Mouse (Mus musculus) small intestine, adult 2 months (tissue): ENCODE measurements around the gene Hnf4a. TPM values are rescaled to one million over a fixed set of nuclear protein-coding genes. Genes with fewer than 3 reads are reported as not detected.

Experiments
- H3K27ac ChIP-seq: fragments of 200-500 bp; 2 replicates; pipeline ENCODE4 v1.5.1; 2012; ENCODE audit warnings: low read depth, low read length, control low read depth, inconsistent platforms; ENCODE audit not compliant: insufficient read depth
- H3K27me3 ChIP-seq: fragments of 200-500 bp; 2 replicates; pipeline ENCODE4 v1.6.1; 2012; ENCODE audit warnings: mild to moderate bottlenecking, moderate library complexity, low read length, inconsistent platforms; ENCODE audit not compliant: control insufficient read depth, insufficient read depth
- H3K36me3 ChIP-seq: fragments of 200-500 bp; 2 replicates; pipeline ENCODE4 v1.6.1; 2012; ENCODE audit warnings: mild to moderate bottlenecking, low read length, control low read depth, inconsistent platforms; ENCODE audit not compliant: control insufficient read depth, insufficient read depth
- H3K4me1 ChIP-seq: fragments of 200-500 bp; 2 replicates; pipeline ENCODE4 v1.6.1; 2012; ENCODE audit warnings: low read length, inconsistent platforms, mixed read lengths; ENCODE audit not compliant: control insufficient read depth, insufficient read depth, insufficient read length
- H3K4me3 ChIP-seq: fragments of 200-500 bp; 2 replicates; pipeline ENCODE4 v1.5.1; 2012; ENCODE audit warnings: low read depth, mild to moderate bottlenecking, control low read depth, inconsistent platforms, low read length, moderate library complexity
- CTCF ChIP-seq: fragments of 200-500 bp; IDR thresholded peaks from 2 replicates; pipeline ENCODE4 v1.5.1; 2012; ENCODE audit warnings: low read depth, mild to moderate bottlenecking, control low read depth, inconsistent platforms, low read length, moderate library complexity, mixed read lengths; ENCODE audit not compliant: insufficient replicate concordance, insufficient read length; ENCODE audit errors: extremely low read depth
- POLR2A ChIP-seq: fragments of 200-500 bp; IDR thresholded peaks from 2 replicates; pipeline ENCODE4 v1.6.1; 2012; ENCODE audit warnings: low read depth, mild to moderate bottlenecking, control low read depth, inconsistent platforms, low read length, moderate library complexity
- WGBS: fragments of 180-500 bp; shearing (Covaris S2); methylation state at CpG from one replicate; pipeline ENCODE4 v1.1.7; 2018; 5-methylcytosine and 5-hydroxymethylcytosine counted together
- polyA plus RNA-seq: library from polyadenylated mRNA; depleted of rRNA; stranded (reverse); fragments of >200 nt; gene quantifications from 2 replicates; pipeline ENCODE4 v1.2.3, GENCODE M21; 2012

Gene Hnf4a
- polyA plus RNA-seq, 1 experiment = 397 TPM

DNA sequence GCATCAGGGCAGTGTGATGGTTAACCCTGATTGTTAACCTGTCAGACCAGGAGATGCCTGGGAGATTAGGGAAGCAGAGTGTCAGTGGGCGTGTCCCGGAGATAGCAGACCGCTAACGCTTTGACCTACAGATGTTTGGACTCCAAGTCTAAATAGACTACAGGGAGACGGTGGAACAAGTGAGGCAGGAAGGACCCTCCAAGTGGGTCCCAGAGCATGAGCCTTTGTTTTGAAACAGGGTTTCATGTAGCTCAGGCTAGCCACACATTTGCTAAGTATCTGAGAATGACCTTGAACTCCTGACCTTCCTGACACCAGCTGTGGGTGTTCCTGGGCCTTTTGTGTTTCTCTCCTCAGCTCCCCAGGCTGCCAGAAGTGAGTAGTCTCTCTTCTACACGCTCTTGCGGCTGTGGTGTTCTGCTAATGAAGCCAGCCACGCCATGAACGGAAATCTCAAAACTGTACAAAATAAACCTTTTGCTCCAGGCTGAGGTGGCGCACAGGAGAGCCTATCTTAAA is 43.3 kb upstream of the Hnf4a start:
- Histone ChIP-seq H3K4me3 (no peak overlapping the region), H3K27ac (no peak overlapping the region), H3K4me1 (peaks cover 9% of the 10 kb centered on the region), H3K36me3 (no peaks in the 10 kb centered on the region), H3K27me3 (peaks cover 6% of the 10 kb centered on the region)
- WGBS = 59% methylated on average over 10 of the region's 10 CpGs
- no peak for TF ChIP-seq CTCF
- TF ChIP-seq POLR2A = no peak

DNA sequence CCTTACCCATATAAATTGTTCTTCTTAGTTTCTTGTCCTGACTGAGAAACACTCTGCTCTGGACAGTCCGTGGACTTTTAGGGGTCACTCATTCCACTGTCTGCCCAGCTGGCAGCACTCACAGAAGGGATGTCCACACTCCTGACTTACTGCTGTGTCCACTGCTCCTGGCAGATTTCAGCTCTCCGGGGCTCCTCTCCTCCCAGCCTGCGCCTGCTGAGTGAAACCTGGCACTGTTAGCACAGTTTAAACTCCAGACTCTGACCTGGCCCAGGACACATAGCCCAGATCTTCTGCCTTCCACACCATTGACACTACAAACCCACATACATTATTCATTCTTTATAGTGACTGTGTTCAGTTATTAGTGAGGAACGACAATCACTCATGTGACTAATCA is 42.6 kb upstream of the Hnf4a start:
- Histone ChIP-seq H3K4me1 (peaks cover 4% of the 10 kb centered on the region), H3K27me3 (peaks cover 4% of the 10 kb centered on the region), H3K36me3 (peaks cover 4% of the 10 kb centered on the region; the same call in 1 of the 2 replicates), H3K4me3 (no peak overlapping the region), H3K27ac (no peak overlapping the region)
- 67% methylated on average over 4 of the region's 4 CpGs for whole genome bisulfite sequencing
- TF ChIP-seq POLR2A (no peak), CTCF (no peak)

DNA sequence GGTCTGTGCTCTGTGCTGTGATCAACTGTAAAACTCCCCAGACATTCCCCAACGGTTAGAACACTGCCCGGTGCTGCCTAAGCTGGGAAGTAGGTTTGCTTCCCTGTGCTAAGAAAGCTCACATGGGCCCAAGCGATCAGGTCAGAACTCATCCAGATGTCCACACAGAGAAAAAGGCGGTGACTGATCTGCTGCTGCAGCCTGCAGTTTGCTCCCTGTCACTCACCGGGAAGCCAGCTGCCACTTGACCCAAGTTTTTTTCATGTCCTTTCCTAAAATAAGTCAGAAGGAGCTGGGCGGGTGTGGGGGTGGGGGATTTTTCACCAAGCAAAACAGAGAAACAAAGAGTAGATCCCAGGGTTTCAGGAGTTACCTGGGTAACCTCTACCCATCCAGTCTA is 42.0 kb upstream of the Hnf4a start:
- no peak overlapping the region for H3K27ac ChIP-seq
- H3K36me3 ChIP-seq = peaks cover 10% of the 10 kb centered on the region
- WGBS = 79% methylated on average over 6 of the region's 6 CpGs
- H3K4me3 ChIP-seq = no peak overlapping the region
- no peaks in the 10 kb centered on the region; the same call in 1 of the 2 replicates for H3K4me1 ChIP-seq
- H3K27me3 ChIP-seq = no peaks in the 10 kb centered on the region
- TF ChIP-seq CTCF (no peak), POLR2A (no peak)

DNA sequence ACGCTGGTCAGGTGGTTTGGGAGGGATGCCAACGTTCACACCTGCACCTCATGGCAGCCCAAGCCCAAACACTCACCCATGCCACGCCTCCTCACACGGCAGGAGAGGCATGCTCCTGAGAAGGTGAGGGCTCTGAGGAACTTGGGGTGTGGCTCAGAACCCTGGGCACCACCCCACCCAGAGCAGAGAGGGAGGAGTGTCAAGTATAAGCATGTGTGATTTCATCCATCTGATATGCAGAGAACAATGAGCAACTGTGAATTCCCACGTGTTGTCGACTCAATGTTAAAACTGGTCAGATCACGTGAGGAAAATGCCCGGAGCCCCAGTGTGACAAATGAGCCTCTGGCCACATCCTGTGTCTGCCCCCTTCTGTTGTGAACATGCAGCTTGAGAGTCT is 39.8 kb upstream of the Hnf4a start:
- Histone ChIP-seq H3K36me3 (peaks cover 13% of the 10 kb centered on the region), H3K4me3 (no peak overlapping the region), H3K4me1 (peaks cover 2% of the 10 kb centered on the region; the same call in 1 of the 2 replicates), H3K27me3 (no peaks in the 10 kb centered on the region), H3K27ac (no peak overlapping the region)
- no peak for TF ChIP-seq POLR2A
- TF ChIP-seq CTCF = no peak
- WGBS = 29% methylated on average over 8 of the region's 8 CpGs

DNA sequence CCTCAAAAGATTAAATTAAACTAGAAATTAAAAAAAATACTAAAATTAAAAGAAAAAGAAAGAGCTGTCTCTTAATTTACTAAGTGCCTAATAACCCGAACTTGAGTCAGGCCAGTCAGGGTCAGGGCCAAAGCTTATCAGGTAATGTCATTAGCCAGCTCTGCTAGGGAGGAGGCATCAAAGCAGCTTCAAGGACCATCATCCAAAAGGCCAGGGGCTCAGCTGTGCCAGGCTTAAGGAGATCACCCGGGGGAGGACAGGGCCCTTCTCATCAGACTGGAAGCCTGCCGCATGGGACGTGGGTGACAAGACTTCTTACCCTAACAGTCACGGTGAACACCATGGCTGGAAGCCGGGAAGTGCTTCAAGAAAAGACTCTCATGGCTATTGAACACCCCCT is 39.0 kb upstream of the Hnf4a start:
- Histone ChIP-seq H3K4me3 (no peak overlapping the region), H3K27me3 (no peaks in the 10 kb centered on the region), H3K4me1 (peaks cover 3% of the 10 kb centered on the region; the same call in 1 of the 2 replicates), H3K27ac (no peak overlapping the region), H3K36me3 (peaks cover 13% of the 10 kb centered on the region)
- 90% methylated on average over 6 of the region's 6 CpGs for WGBS
- TF ChIP-seq POLR2A (no peak), CTCF (no peak)

DNA sequence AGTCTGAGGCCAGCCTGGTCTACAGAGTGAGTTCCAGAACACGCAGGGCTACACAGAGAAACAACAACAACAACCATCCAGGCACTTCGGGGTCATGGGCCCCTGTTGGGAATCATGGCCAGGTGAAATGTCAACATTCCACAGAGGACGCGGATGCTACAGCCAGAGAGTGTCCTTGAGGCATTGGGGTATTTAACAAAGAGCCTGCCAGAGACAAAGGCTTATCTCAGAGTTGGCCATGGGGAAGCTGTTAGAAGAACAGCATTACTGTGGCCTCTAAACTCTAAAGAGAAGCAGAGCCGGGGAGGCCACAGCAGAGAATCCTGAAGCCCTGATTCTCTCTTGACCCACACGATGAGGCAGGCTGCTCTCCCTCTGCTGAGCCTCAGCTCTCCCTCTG is 37.7 kb upstream of the Hnf4a start:
- Histone ChIP-seq H3K4me1 (peaks cover 4% of the 10 kb centered on the region; the same call in 1 of the 2 replicates), H3K36me3 (peaks cover 13% of the 10 kb centered on the region), H3K4me3 (no peak overlapping the region), H3K27me3 (no peaks in the 10 kb centered on the region), H3K27ac (no peak overlapping the region)
- TF ChIP-seq POLR2A = no peak
- no peak for TF ChIP-seq CTCF
- WGBS = 87% methylated on average over 6 of the region's 6 CpGs

DNA sequence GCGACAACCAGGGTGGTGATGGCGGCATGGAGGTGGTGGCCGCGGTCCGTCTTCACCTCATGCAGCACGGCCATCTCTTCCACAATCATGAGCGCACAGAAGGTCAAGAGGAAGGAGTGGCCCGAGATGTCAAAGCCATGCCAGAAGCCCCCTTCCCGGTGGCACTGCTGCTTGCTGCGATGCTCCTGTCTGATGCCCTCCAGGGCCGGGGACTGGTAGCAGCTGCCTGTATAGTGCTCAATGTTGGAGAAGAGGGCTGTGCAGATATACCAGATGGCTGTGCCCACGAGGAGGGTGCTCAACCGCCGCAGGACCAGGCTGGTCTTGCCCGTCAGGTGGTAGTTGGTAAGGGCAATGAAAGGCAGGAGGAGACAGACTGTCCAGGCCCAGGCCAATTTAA is 36.9 kb upstream of the Hnf4a start:
- peaks cover 4% of the 10 kb centered on the region; the same call in 1 of the 2 replicates for H3K4me1 ChIP-seq
- peaks cover 13% of the 10 kb centered on the region for H3K36me3 ChIP-seq
- WGBS = 96% methylated on average over 15 of the region's 15 CpGs
- H3K4me3 ChIP-seq = no peak overlapping the region
- H3K27ac ChIP-seq = no peak overlapping the region
- H3K27me3 ChIP-seq = no peaks in the 10 kb centered on the region
- TF ChIP-seq CTCF = no peak
- no peak for TF ChIP-seq POLR2A
